In genomic region chr3:138821886-138822445, GRCm38 (mm10) we compare ENCODE assay signal across 11 mouse cellular contexts.
DNase-seq lines count a peak whose midpoint lies in the region; ATAC-seq lines count a peak whose summit lies in the region.
"Had no signal": no experiment of that assay in that cellular context is flagged by ENCODE, and none has a peak within 500 bp of the region (broad histone marks: within the 10 kb centered on the region; RNA-seq: fewer than 3 reads in every experiment).

No protein-coding gene starts in this region.

- H3K4me3 ChIP-seq in heart, embryonic 10.5 days: no peak overlapping the region
- no peak overlapping the region for H3K4me3 ChIP-seq in hindbrain, embryonic 12.5 days
- H3K4me3 ChIP-seq in midbrain, embryonic 14.5 days (replicated peaks; ENCODE audit: low read depth, low read length): no peak overlapping the region
- H3K4me3 ChIP-seq: myocyte had no signal

- no peaks in the 10 kb centered on the region for H3K27me3 ChIP-seq in heart, embryonic 10.5 days (ENCODE audit: insufficient read depth, poor library complexity, severe bottlenecking)
- no peaks in the 10 kb centered on the region for H3K27me3 ChIP-seq in hindbrain, embryonic 12.5 days
- no peaks in the 10 kb centered on the region for H3K27me3 ChIP-seq in midbrain, embryonic 14.5 days (ENCODE audit: control insufficient read depth, insufficient read depth, low read length)

- WGBS in heart, embryonic 10.5 days: 36% methylated on average over 5 of the region's 5 CpGs
- 24% methylated on average over 5 of the region's 5 CpGs for WGBS in hindbrain, embryonic 12.5 days
- WGBS in midbrain, embryonic 14.5 days: 27% methylated on average over 5 of the region's 5 CpGs

- H3K9me3 ChIP-seq in heart, embryonic 10.5 days: no peaks in the 10 kb centered on the region
- H3K9me3 ChIP-seq in hindbrain, embryonic 12.5 days (replicated peaks): no peaks in the 10 kb centered on the region
- no peaks in the 10 kb centered on the region for H3K9me3 ChIP-seq in midbrain, embryonic 14.5 days (ENCODE audit: control insufficient read depth, low read length)

- H3K4me1 ChIP-seq in heart, embryonic 10.5 days: peaks cover 35% of the 10 kb centered on the region
- H3K4me1 ChIP-seq in hindbrain, embryonic 12.5 days: peaks cover 78% of the 10 kb centered on the region
- H3K4me1 ChIP-seq in midbrain, embryonic 14.5 days (ENCODE audit: control insufficient read depth, insufficient read depth, low read length): peaks cover 20% of the 10 kb centered on the region

- ATAC-seq in hindbrain, embryonic 12.5 days (ENCODE audit: low FRiP score): peak; percentile 66
- no peak for ATAC-seq in midbrain, embryonic 14.5 days (ENCODE audit: low FRiP score, low TSS enrichment)

- no peak overlapping the region for H3K4me2 ChIP-seq in hindbrain, embryonic 12.5 days (replicated peaks)
- no peak overlapping the region for H3K4me2 ChIP-seq in midbrain, embryonic 14.5 days (ENCODE audit: low read length)

- no peak overlapping the region for H3K9ac ChIP-seq in hindbrain, embryonic 12.5 days
- H3K9ac ChIP-seq in midbrain, embryonic 14.5 days (replicated peaks; ENCODE audit: low read length): 0 out of 2 replicates have a peak overlapping the region, but pooled peaks have one; percentile 20

- peak overlapping the region; percentile 37 for H3K27ac ChIP-seq in heart, embryonic 10.5 days
- H3K27ac ChIP-seq in hindbrain, embryonic 12.5 days: peak overlapping the region; percentile 55
- peak overlapping the region; percentile 22; the same call in 1 of the 2 replicates for H3K27ac ChIP-seq in midbrain, embryonic 14.5 days (replicated peaks; ENCODE audit: low read depth, low read length)

- H3K36me3 ChIP-seq in heart, embryonic 10.5 days: no peaks in the 10 kb centered on the region
- no peaks in the 10 kb centered on the region for H3K36me3 ChIP-seq in hindbrain, embryonic 12.5 days
- no peaks in the 10 kb centered on the region for H3K36me3 ChIP-seq in midbrain, embryonic 14.5 days (ENCODE audit: control insufficient read depth, insufficient read depth, low read length)

- no peak for DNase-seq in heart, embryonic 10.5 days (ENCODE audit: low spot score)
- no peak for DNase-seq in heart, adult 18-20 months
- peak; percentile 22 for DNase-seq in adipocyte (ENCODE audit: low spot score)
- DNase-seq in midbrain, embryonic 14.5 days: no peak
- DNase-seq in natural killer cell, adult 2 months (ENCODE audit: low spot score in 2 of 2): no peak
- no peak for DNase-seq in gastrocnemius, postnatal 25 days
- DNase-seq in adrenal gland, adult (ENCODE audit: inconsistent age in 2 of 2, low spot score in 1 of 2): no peak
- DNase-seq: adrenal gland, postnatal 14 days; thymus, adult 18-20 months had no signal
